Mouse (Mus musculus): ENCODE measurements around the gene C3.

DNA sequence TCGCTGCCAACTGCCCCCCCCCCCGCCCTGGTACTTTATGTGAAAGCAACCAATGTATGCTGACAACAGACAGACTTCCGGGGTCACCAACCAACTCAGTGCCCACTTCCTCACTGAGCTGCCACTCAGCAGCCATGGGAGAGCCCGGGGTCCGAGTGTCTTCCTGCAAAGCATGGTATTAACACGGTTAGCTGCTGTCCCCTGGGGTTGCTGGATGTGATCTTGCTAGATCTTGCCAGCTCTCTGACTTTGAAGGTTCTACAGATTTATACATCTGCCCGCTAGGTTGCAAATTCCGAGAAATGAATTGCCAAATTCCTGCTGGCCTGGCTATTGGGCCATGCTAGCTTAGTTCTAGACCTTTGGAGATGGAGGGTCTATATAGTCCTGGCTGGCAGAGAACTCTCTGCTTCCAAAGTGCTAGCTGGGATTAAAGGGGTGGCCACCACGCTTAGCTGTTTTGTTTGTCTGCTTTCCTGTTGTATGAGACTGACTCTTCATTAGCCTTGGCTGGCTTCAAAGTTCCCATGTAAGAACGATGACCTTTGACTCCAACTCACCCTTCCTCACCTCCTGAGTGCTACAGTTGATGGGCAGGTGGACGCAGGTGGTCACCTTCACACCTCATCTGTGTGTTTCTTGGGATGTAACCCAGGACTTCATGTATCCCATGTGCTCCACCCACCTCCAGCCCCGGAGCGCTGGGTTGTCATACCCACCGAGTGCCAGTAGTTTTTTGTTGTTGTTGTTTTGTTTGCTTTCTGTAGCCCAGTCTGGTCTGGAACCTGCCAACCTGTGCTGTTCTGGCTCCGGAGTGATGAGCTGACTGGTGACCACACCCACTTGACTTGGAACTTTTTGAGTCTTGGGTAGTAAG, 2.2 kb upstream of the C3 start:
- TF ChIP-seq POLR2A (IDR thresholded peaks at IDR 0.05; ENCODE audit: borderline replicate concordance, extremely low read depth, low read depth, low read length) (no peak), CTCF (IDR thresholded peaks at IDR 0.05; ENCODE audit: insufficient read depth, low read length) (no peak)
